Comparison of ENCODE assay signal across 8 mouse cellular contexts in the genomic region with DNA sequence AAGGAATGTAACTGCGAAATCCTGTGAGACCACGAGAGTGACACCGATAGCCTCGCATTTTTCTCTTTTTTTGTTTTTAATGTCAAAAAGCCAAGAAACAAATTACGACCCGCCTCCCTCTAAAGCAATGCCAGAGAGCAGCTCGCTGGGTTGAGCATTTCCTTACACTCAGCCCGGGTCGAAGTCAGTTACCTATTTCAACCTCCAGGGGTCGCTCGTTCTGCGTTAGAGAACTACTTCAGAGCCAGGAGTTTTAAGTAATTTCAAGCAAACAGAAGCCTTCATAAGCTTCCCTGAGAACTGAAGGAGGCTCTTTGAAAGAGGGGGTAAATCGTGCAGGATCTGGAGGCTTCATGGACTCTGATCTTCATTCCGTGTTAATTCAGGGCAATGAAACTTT. TPM values are rescaled to one million over a fixed set of nuclear protein-coding genes. Genes with fewer than 3 reads are reported as not detected.
A peak's percentile ranks its signal among the peaks of the same experiment; 100 is the strongest.
DNase-seq lines count a peak whose midpoint lies in the region; ATAC-seq and TF ChIP-seq lines count a peak whose summit lies in the region.

No protein-coding gene starts in this region.

- H3K4me3 ChIP-seq in left cerebral cortex, adult 2 months, result peak overlapping the region; percentile 22

- TF ChIP-seq CTCF in left cerebral cortex, adult 2 months (IDR thresholded peaks at IDR 0.05), result peak; percentile 85

- peak; percentile 89 for DNase-seq in ZHBTc4 (ENCODE audit: low read depth, low spot score)
- DNase-seq in gastrocnemius, postnatal 10 days, result peak; percentile 75
- DNase-seq in hindlimb bud, embryonic 11.5 days (ENCODE audit: extremely low spot score, low read depth, low spot score), result peak; percentile 80
- peak; percentile 79 to 80 for DNase-seq in left cerebral cortex, adult 2 months (ENCODE audit: extremely low spot score in 1 of 2, low spot score in 2 of 2)
- peak; percentile 93 to 94 for DNase-seq in right cerebral cortex, adult 2 months (ENCODE audit: low spot score in 2 of 2)
- peak; percentile 45 for DNase-seq in urinary bladder, postnatal 10 days (ENCODE audit: low spot score)

- no peak overlapping the region for H3K27ac ChIP-seq in left cerebral cortex, adult 2 months

- intact Hi-C loops in left cerebral cortex, adult 2 months (cut with DNase I), result loop anchor here (2.0 kb wide), 2 partner anchors 37 to 117 kb away; a partner anchor contains a TSS

- ATAC-seq in common myeloid progenitor, adult 5-6 weeks (replicated peaks; ENCODE audit: low read depth, poor library complexity, severe bottlenecking), result peak; percentile 81
- ATAC-seq in megakaryocyte, adult 5-6 weeks (ENCODE audit: poor library complexity, severe bottlenecking), result peak; percentile 90

RNA-seq across cellular contexts. Expression of a gene that starts 4.3 kb away (rescaled TPM):
- total RNA-seq in common myeloid progenitor, adult 5-6 weeks (2017), result not detected in 2 replicates
- 1 to 10 TPM; 1.8 to 2.3 TPM for total RNA-seq in gastrocnemius, postnatal 10 days (2021)
- total RNA-seq in left cerebral cortex, adult 2 months (2021), result not detected
- not detected in 2 replicates for total RNA-seq in megakaryocyte, adult 5-6 weeks (2015)
- total RNA-seq in megakaryocyte, adult 5-6 weeks (2017), result not detected in 2 replicates

RNA-seq across cellular contexts. Expression of a gene that starts 12.2 kb away (rescaled TPM):
- total RNA-seq in common myeloid progenitor, adult 5-6 weeks (2017), result not detected in 2 replicates
- under 1 TPM; 0.59 to 0.72 TPM for total RNA-seq in gastrocnemius, postnatal 10 days (2021)
- total RNA-seq in left cerebral cortex, adult 2 months (2021), result 10 to 100 TPM; 36.8 to 42.2 TPM
- total RNA-seq in megakaryocyte, adult 5-6 weeks (2015), result not detected in 2 replicates
- total RNA-seq in megakaryocyte, adult 5-6 weeks (2017), result not detected in 2 replicates

RNA-seq across cellular contexts. Expression of a gene that starts 29.9 kb away (rescaled TPM):
- total RNA-seq in common myeloid progenitor, adult 5-6 weeks (2017), result not detected in 2 replicates
- total RNA-seq in gastrocnemius, postnatal 10 days (2021), result under 1 TPM; 0.20 to 0.26 TPM
- 1 to 10 TPM; 2.8 to 4.0 TPM for total RNA-seq in left cerebral cortex, adult 2 months (2021)
- 1.4 TPM in 1 of 2 replicates, not detected in the other for total RNA-seq in megakaryocyte, adult 5-6 weeks (2015)
- total RNA-seq in megakaryocyte, adult 5-6 weeks (2017), result 0.11 TPM in 1 of 2 replicates, not detected in the other

RNA-seq across cellular contexts. Expression of a gene that starts 35.3 kb away (rescaled TPM):
- 929 and 961 TPM in 2 replicates for total RNA-seq in common myeloid progenitor, adult 5-6 weeks (2017)
- 100 to 1,000 TPM; 238 to 250 TPM for total RNA-seq in gastrocnemius, postnatal 10 days (2021)
- total RNA-seq in left cerebral cortex, adult 2 months (2021), result 100 to 1,000 TPM; 193 to 195 TPM
- 233 and 244 TPM in 2 replicates for total RNA-seq in megakaryocyte, adult 5-6 weeks (2015)
- total RNA-seq in megakaryocyte, adult 5-6 weeks (2017), result 370 and 389 TPM in 2 replicates

RNA-seq across cellular contexts. Expression of a gene that starts 36.0 kb away (rescaled TPM):
- total RNA-seq in common myeloid progenitor, adult 5-6 weeks (2017), result 205 and 229 TPM in 2 replicates
- total RNA-seq in gastrocnemius, postnatal 10 days (2021), result 10 to 100 TPM; 81.3 to 85.7 TPM
- 10 to 100 TPM; 56.1 to 60.5 TPM for total RNA-seq in left cerebral cortex, adult 2 months (2021)
- total RNA-seq in megakaryocyte, adult 5-6 weeks (2015), result 112 and 131 TPM in 2 replicates
- 122 and 163 TPM in 2 replicates for total RNA-seq in megakaryocyte, adult 5-6 weeks (2017)

Comparison
In these comparisons a context has a peak if more than half of its experiments do, and no peak if none do; other contexts are left out.
1. RNA of a gene that starts 12.2 kb away (total RNA-seq): 36.8 to 42.2 TPM in left cerebral cortex, adult 2 months; 0.59 to 0.72 TPM in gastrocnemius, postnatal 10 days, not detected in common myeloid progenitor, adult 5-6 weeks and not detected in megakaryocyte, adult 5-6 weeks; every median in the first group is over 10 times any median in the second.
2. Peak in every context shown above with its lines, with median percentiles within 50 percentile points of each other: DNase-seq.